Mouse (Mus musculus): ENCODE results near the gene Fgf12. TPM values are rescaled to one million over a fixed set of nuclear protein-coding genes. Genes with fewer than 3 reads are reported as not detected.

Fgf12 gene
- polyA plus RNA-seq, 1 experiment from 2014 or later: 0.72 TPM

DNA sequence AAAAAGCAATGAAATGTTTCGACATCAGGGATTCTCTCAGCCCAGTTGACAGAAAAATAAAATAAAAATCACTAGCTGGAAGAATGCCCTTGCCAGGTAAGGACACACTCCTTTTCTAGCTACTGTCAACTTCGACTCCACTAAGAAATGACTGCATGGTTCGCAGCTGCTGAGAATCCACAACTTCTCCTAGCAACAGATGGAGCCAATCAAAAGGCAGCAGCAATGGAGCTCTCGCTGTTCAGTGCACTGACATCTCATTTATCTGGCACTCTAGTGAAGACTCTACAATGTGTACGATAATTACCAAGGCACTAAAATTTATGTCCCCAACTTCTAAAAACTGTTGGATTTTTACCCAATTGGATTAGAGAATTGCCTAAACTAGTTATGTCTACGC, 407.5 kb downstream of the Fgf12 start:
- ATAC-seq: no peak
- H3K27ac ChIP-seq: no peak overlapping the region
- 52% methylated on average over 6 of the region's 6 CpGs for WGBS
- H3K4me3 ChIP-seq (replicated peaks): no peak overlapping the region
- no peak overlapping the region for H3K4me2 ChIP-seq (replicated peaks)
- no peaks in the 10 kb centered on the region for H3K4me1 ChIP-seq (replicated peaks)
- no peaks in the 10 kb centered on the region for H3K9me3 ChIP-seq
- H3K9ac ChIP-seq: no peak overlapping the region
- H3K36me3 ChIP-seq: no peaks in the 10 kb centered on the region
- H3K27me3 ChIP-seq (replicated peaks): no peaks in the 10 kb centered on the region

GRCm38 (mm10) chr16:28337930-28338329, 414.9 kb downstream of the Fgf12 start:
- no peak overlapping the region for H3K27ac ChIP-seq

GRCm38 (mm10) chr16:28336700-28337099, 416.2 kb downstream of the Fgf12 start:
- H3K9me3 ChIP-seq: no peaks in the 10 kb centered on the region
- H3K4me2 ChIP-seq (replicated peaks): no peak overlapping the region
- 72% methylated on average over 1 of the region's 1 CpGs for WGBS
- H3K27me3 ChIP-seq (replicated peaks): no peaks in the 10 kb centered on the region
- no peak overlapping the region for H3K4me3 ChIP-seq (replicated peaks)
- H3K27ac ChIP-seq: no peak overlapping the region
- H3K9ac ChIP-seq: no peak overlapping the region
- no peaks in the 10 kb centered on the region for H3K36me3 ChIP-seq
- ATAC-seq: no peak
- H3K4me1 ChIP-seq (replicated peaks): no peaks in the 10 kb centered on the region

More at GRCm38 (mm10) chr16:28337930-28338329, 414.9 kb downstream of the Fgf12 start:
- Histone ChIP-seq H3K4me2 (replicated peaks) (no peak overlapping the region), H3K4me1 (replicated peaks) (no peaks in the 10 kb centered on the region), H3K9me3 (no peaks in the 10 kb centered on the region), H3K9ac (no peak overlapping the region), H3K27me3 (replicated peaks) (no peaks in the 10 kb centered on the region), H3K36me3 (no peaks in the 10 kb centered on the region), H3K4me3 (replicated peaks) (no peak overlapping the region)
- ATAC-seq: no peak
- 84% methylated on average over 1 of the region's 1 CpGs for WGBS

DNA sequence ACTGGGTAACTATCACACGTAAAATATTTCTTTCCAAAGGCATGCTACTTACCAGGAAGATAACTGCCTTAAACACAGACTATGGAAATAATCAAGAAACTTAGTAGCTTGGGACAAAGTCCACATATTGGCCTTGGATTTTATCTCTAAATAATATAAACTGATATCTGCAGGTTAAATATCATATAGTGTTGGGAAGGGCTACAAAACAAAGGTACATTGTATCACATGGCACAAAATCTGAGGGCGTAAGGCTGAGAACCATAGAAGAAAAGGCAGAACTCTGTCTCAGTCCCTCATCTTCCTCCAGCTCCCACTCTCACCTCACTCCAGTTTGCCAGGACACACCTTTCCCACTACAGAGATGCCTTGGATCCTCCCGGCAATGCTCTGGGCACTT, 417.8 kb downstream of the Fgf12 start:
- H3K9me3 ChIP-seq: no peaks in the 10 kb centered on the region
- no peak overlapping the region for H3K9ac ChIP-seq
- WGBS: 81% methylated on average over 3 of the region's 3 CpGs
- no peaks in the 10 kb centered on the region for H3K36me3 ChIP-seq
- no peak overlapping the region for H3K4me3 ChIP-seq (replicated peaks)
- no peak overlapping the region for H3K4me2 ChIP-seq (replicated peaks)
- H3K4me1 ChIP-seq (replicated peaks): no peaks in the 10 kb centered on the region
- peak; percentile 56; the same call in 1 of the 2 replicates for ATAC-seq
- H3K27ac ChIP-seq: no peak overlapping the region
- H3K27me3 ChIP-seq (replicated peaks): no peaks in the 10 kb centered on the region

GRCm38 (mm10) chr16:28323576-28323975, 429.3 kb downstream of the Fgf12 start:
- H3K27me3 ChIP-seq (replicated peaks): no peaks in the 10 kb centered on the region
- no peaks in the 10 kb centered on the region for H3K4me1 ChIP-seq (replicated peaks)
- ATAC-seq: no peak
- H3K27ac ChIP-seq: no peak overlapping the region
- H3K4me2 ChIP-seq (replicated peaks): no peak overlapping the region
- no peak overlapping the region for H3K4me3 ChIP-seq (replicated peaks)
- no peak overlapping the region for H3K9ac ChIP-seq
- H3K9me3 ChIP-seq: no peaks in the 10 kb centered on the region
- WGBS: 85% methylated on average over 3 of the region's 3 CpGs
- H3K36me3 ChIP-seq: no peaks in the 10 kb centered on the region

GRCm38 (mm10) chr16:28311618-28312017, 441.2 kb downstream of the Fgf12 start:
- Histone ChIP-seq H3K4me1 (replicated peaks) (no peaks in the 10 kb centered on the region), H3K36me3 (no peaks in the 10 kb centered on the region), H3K9me3 (no peaks in the 10 kb centered on the region), H3K27me3 (replicated peaks) (no peaks in the 10 kb centered on the region), H3K9ac (no peak overlapping the region), H3K4me3 (replicated peaks) (no peak overlapping the region), H3K27ac (no peak overlapping the region), H3K4me2 (replicated peaks) (no peak overlapping the region)
- 83% methylated on average over 4 of the region's 4 CpGs for WGBS
- no peak for ATAC-seq

DNA sequence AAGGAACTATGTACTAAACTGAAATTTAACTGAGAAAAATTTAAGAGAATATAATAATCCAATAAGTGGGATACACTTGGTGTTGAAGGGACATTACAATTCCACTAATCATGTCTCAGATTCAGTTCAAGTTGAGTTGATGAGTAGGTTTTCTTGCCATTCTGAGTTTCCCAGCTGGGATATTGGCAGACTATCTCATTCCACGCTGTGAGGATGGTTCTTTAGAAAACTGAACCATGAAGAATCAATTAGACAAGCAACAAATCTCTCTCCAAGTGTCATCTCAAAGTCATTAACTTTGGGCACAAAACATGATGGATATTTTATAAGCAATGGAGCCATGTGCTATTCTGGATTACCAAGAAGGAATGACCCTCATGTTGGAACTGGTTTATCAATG, 449.0 kb downstream of the Fgf12 start:
- H3K9me3 ChIP-seq: no peaks in the 10 kb centered on the region
- H3K27me3 ChIP-seq (replicated peaks): no peaks in the 10 kb centered on the region
- H3K9ac ChIP-seq: no peak overlapping the region
- ATAC-seq: no peak
- no peak overlapping the region for H3K27ac ChIP-seq
- no peak overlapping the region for H3K4me2 ChIP-seq (replicated peaks)
- H3K36me3 ChIP-seq: no peaks in the 10 kb centered on the region
- H3K4me1 ChIP-seq (replicated peaks): no peaks in the 10 kb centered on the region
- 53% methylated on average over 1 of the region's 1 CpGs for WGBS
- H3K4me3 ChIP-seq (replicated peaks): no peak overlapping the region

GRCm38 (mm10) chr16:28289689-28290330, 463.1 kb downstream of the Fgf12 start:
- H3K4me2 ChIP-seq (replicated peaks): no peak overlapping the region
- H3K9ac ChIP-seq: no peak overlapping the region
- no peaks in the 10 kb centered on the region for H3K36me3 ChIP-seq
- WGBS: 63% methylated on average over 4 of the region's 4 CpGs
- H3K27ac ChIP-seq: no peak overlapping the region
- H3K27me3 ChIP-seq (replicated peaks): no peaks in the 10 kb centered on the region
- no peak for ATAC-seq
- no peaks in the 10 kb centered on the region for H3K9me3 ChIP-seq
- H3K4me1 ChIP-seq (replicated peaks): no peaks in the 10 kb centered on the region
- no peak overlapping the region for H3K4me3 ChIP-seq (replicated peaks)

- H3K9ac ChIP-seq: no peak overlapping the region
- H3K4me2 ChIP-seq (replicated peaks): no peak overlapping the region
- no peaks in the 10 kb centered on the region for H3K9me3 ChIP-seq
- H3K4me1 ChIP-seq (replicated peaks): no peaks in the 10 kb centered on the region
- no peak overlapping the region for H3K4me3 ChIP-seq (replicated peaks)
- H3K27ac ChIP-seq: no peak overlapping the region
- H3K36me3 ChIP-seq: no peaks in the 10 kb centered on the region
- ATAC-seq: no peak
- H3K27me3 ChIP-seq (replicated peaks): no peaks in the 10 kb centered on the region
- 71% methylated on average over 5 of the region's 5 CpGs for WGBS
Observed at GRCm38 (mm10) chr16:28257904-28258303, 495.0 kb downstream of the Fgf12 start.

- no peaks in the 10 kb centered on the region for H3K27me3 ChIP-seq (replicated peaks)
- WGBS: 81% methylated on average over 4 of the region's 4 CpGs
- H3K4me3 ChIP-seq (replicated peaks): no peak overlapping the region
- H3K36me3 ChIP-seq: no peaks in the 10 kb centered on the region
- no peak for ATAC-seq
- no peaks in the 10 kb centered on the region for H3K4me1 ChIP-seq (replicated peaks)
- no peak overlapping the region for H3K27ac ChIP-seq
- H3K9ac ChIP-seq: no peak overlapping the region
- no peaks in the 10 kb centered on the region for H3K9me3 ChIP-seq
- H3K4me2 ChIP-seq (replicated peaks): no peak overlapping the region
Observed at GRCm38 (mm10) chr16:28254303-28254702, 498.6 kb downstream of the Fgf12 start.

DNA sequence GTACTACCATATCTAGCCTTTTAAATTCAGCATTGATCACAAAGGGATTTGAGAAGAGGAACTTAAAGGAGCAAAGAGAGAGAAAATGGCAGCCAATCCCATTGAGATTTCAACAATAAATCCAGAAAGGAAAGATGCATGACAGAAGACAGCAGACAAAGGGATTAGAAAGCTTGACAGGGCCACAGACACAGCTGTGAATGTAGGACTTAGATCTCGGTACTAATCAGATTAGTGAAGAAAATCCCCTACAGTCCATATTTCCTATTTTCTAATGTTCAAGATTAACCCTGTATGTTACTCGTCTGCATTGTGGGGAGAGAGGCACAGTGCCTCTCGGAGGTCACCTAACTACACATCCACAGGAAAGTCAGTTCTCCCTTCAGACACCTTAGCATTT, 500.9 kb downstream of the Fgf12 start:
- Histone ChIP-seq H3K4me2 (replicated peaks) (no peak overlapping the region), H3K9me3 (no peaks in the 10 kb centered on the region), H3K27ac (no peak overlapping the region), H3K4me1 (replicated peaks) (no peaks in the 10 kb centered on the region), H3K36me3 (no peaks in the 10 kb centered on the region), H3K4me3 (replicated peaks) (no peak overlapping the region), H3K27me3 (replicated peaks) (no peaks in the 10 kb centered on the region), H3K9ac (no peak overlapping the region)
- no peak for ATAC-seq
- WGBS: 66% methylated on average over 3 of the region's 3 CpGs

GRCm38 (mm10) chr16:28242867-28243649, 509.8 kb downstream of the Fgf12 start:
- Histone ChIP-seq H3K36me3 (no peaks in the 10 kb centered on the region), H3K27ac (no peak overlapping the region), H3K9ac (no peak overlapping the region), H3K4me3 (replicated peaks) (no peak overlapping the region), H3K27me3 (replicated peaks) (no peaks in the 10 kb centered on the region), H3K9me3 (no peaks in the 10 kb centered on the region), H3K4me1 (replicated peaks) (no peaks in the 10 kb centered on the region), H3K4me2 (replicated peaks) (no peak overlapping the region)
- peak; percentile 90 for ATAC-seq
- 48% methylated on average over 3 of the region's 3 CpGs for WGBS

DNA sequence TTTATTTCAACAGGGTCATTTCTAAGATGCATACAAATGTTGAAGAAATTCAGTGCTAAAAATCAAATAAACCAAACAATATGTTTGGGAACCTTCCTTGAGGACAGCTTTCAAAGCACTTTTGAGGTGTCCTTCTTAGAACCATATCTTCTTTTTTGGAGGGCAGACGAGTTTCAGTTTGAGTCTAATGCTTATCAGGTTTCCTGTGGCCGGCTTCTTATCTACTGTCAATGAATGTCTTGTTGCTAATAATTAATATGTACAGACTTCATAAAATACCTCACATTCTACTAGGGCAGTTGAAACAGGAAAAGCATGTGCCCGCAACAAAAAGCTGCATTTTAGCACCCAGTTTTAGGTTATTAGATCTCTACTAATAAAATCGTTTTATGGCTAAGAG, 513.5 kb downstream of the Fgf12 start:
- no peak for ATAC-seq
- Histone ChIP-seq H3K9me3 (no peaks in the 10 kb centered on the region), H3K27me3 (replicated peaks) (no peaks in the 10 kb centered on the region), H3K36me3 (no peaks in the 10 kb centered on the region), H3K4me3 (replicated peaks) (no peak overlapping the region), H3K4me1 (replicated peaks) (no peaks in the 10 kb centered on the region), H3K27ac (no peak overlapping the region), H3K4me2 (replicated peaks) (no peak overlapping the region), H3K9ac (no peak overlapping the region)
- 69% methylated on average over 4 of the region's 4 CpGs for WGBS

Measured in intestine, embryonic 15.5 days (tissue).